Mouse (Mus musculus) limb, embryonic 10.5 days (tissue): ENCODE measurements at regions not wholly inside any gene's neighbourhood (a gene's known extent, or its start where the extent isn't known, plus 50 kb on each side); places are given as distances from the start of the nearest gene placed in this dataset.

Source experiments
- DNase-seq: peaks from one replicate; pipeline ENCODE4 v3.0.0-alpha.2; 2017; ENCODE audit warnings: low spot score
- H3K27ac ChIP-seq: fragments of 300-500 bp; sonication (generic); 2 replicates; pipeline ENCODE4 v1.5.1; 2016; ENCODE audit warnings: mild to moderate bottlenecking
- H3K27me3 ChIP-seq: fragments of 300-500 bp; sonication (generic); 2 replicates; pipeline ENCODE4 v1.6.1; 2016; ENCODE audit warnings: low read depth, mild to moderate bottlenecking; ENCODE audit not compliant: poor library complexity, severe bottlenecking
- H3K36me3 ChIP-seq: fragments of 300-500 bp; sonication (generic); 2 replicates; pipeline ENCODE4 v1.6.1; 2016; ENCODE audit warnings: mild to moderate bottlenecking, moderate library complexity
- H3K4me1 ChIP-seq: fragments of 300-500 bp; sonication (generic); 2 replicates; pipeline ENCODE4 v1.6.1; 2016
- H3K4me3 ChIP-seq: fragments of 300-500 bp; sonication (generic); 2 replicates; pipeline ENCODE4 v1.5.1; 2016; ENCODE audit warnings: mild to moderate bottlenecking, moderate library complexity
- H3K9me3 ChIP-seq: fragments of 300-500 bp; sonication (generic); replicated peaks from 2 replicates; pipeline ENCODE4 v1.6.1; 2016; ENCODE audit warnings: mild to moderate bottlenecking
- WGBS: fragments of 180-500 bp; shearing (Covaris S2); methylation state at CpG from one replicate; pipeline ENCODE4 v1.1.7; 2016; 5-methylcytosine and 5-hydroxymethylcytosine counted together

DNA sequence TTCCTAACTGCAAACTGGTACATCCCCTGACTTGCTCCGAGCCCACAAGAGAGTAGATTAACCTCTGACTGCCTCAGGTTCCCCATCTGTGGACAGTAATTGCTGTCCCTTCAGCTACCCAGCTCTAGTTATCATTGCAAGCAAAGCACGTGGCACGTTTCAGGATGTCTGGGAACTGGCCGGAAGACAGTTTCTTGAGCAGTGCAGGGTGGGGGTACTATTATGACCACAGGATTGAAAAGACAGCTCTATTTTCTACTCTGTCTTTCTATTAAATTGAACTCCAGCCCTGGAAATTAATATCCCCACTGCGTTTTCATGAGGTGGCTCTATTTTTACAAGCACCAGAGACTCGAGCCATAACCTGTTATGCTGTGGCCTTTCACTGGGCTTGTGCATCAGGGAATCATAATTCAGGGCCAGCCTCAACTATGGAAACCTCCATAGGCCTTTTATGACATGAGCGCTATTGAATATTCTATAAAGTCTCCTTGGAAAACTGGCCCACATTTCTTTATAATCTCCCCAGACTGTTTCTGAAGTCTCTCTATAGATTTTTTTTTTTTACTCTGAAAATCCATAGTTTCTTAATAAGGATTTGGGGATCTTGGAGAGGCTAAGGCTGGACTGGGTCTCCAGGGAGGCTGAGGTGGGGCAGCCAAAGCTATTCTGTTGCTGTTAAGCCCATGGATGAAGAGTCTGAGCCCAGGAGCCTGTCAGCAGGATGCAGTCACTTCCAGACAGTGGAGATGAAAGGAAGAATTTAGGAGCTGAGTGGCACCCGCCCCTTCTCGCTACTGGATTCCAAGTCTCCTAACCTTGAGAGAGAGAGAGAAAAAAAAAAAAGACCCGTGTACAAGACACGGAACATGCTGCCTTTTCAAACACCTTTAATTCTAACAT, 212.4 kb upstream of the Apob start:
- no peaks in the 10 kb centered on the region for H3K9me3 ChIP-seq
- WGBS: 85% methylated on average over 11 of the region's 11 CpGs
- H3K27me3 ChIP-seq: no peaks in the 10 kb centered on the region
- H3K4me3 ChIP-seq: no peak overlapping the region
- no peak overlapping the region for H3K27ac ChIP-seq
- no peaks in the 10 kb centered on the region for H3K4me1 ChIP-seq
- DNase-seq: no peak
- no peaks in the 10 kb centered on the region for H3K36me3 ChIP-seq

DNA sequence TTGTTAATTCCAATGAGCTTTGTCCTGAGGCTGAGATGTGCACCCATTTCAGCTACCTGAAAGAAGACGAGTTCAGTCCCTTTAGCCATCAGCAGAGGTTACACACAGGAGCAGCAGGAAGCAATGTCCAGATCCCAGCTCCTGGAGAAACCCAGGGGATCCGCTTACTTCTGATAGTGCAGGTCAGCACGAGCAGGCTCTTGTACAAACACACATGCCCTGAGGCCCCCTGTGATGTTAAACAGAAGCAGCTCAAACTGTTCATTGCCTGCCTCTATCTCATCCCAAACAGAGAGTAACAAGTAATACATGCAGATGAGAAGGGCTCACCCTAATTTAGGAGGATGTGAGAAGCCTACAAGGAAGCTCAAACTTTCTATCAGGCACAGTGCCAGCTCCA, 203.3 kb upstream of the Apob start:
- Histone ChIP-seq H3K4me3 (no peak overlapping the region), H3K4me1 (no peaks in the 10 kb centered on the region), H3K9me3 (no peaks in the 10 kb centered on the region), H3K36me3 (no peaks in the 10 kb centered on the region), H3K27me3 (no peaks in the 10 kb centered on the region), H3K27ac (no peak overlapping the region)
- 63% methylated on average over 3 of the region's 3 CpGs for WGBS
- no peak for DNase-seq

- 81% methylated on average over 3 of the region's 3 CpGs for WGBS
- Histone ChIP-seq H3K36me3 (no peaks in the 10 kb centered on the region), H3K9me3 (no peaks in the 10 kb centered on the region), H3K27ac (no peak overlapping the region), H3K4me1 (no peaks in the 10 kb centered on the region), H3K4me3 (no peak overlapping the region), H3K27me3 (no peaks in the 10 kb centered on the region)
- no peak for DNase-seq
Measured at GRCm38 (mm10) chr12:7776335-7776734, 201.1 kb upstream of the Apob start.

DNA sequence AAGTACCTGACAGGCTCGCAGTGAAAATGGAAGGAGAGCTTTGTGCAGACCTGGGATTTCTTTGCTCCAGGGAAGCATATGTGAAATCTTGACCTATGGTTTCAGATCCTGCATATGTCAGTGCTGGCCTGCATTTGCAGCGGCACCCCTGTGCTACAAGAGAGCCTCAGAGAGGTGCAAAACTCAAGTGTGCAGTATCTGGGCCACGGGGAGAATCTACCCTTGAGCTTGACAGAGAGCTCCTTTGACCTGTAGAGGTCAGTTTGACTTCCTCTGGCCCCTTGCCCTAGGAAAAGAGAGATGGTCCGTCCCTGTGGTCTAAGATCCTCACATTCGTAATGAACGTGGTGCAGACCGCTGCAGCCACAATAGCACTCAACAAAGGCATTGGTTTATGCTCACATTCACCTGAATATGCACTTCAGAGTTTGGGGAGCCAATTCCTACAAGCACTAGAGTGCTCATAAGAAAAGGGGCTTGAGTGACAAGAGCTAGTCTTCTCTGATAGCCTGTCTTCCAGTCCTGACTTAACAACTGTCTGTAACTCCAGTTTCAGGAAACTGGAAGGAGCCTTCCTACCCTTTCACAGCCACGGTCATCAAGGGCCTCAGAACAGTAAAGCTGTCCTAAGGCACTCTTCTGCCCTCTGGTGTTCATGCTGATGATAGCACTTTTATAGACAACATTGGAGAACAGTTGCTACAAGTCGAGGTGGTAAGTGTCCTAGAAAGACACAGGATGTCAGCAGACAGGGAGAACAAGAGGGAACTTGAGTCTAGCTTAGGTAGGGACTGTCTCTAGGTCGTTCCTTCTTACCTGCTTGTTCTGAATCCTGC, 200.0 kb upstream of the Apob start:
- Histone ChIP-seq H3K4me3 (no peak overlapping the region), H3K36me3 (no peaks in the 10 kb centered on the region), H3K4me1 (no peaks in the 10 kb centered on the region), H3K27ac (peak overlapping the region; percentile 38; the same call in 1 of the 2 replicates), H3K9me3 (no peaks in the 10 kb centered on the region), H3K27me3 (no peaks in the 10 kb centered on the region)
- DNase-seq: peak; percentile 42
- WGBS: 60% methylated on average over 10 of the region's 10 CpGs

GRCm38 (mm10) chr12:7778056-7778440, 199.4 kb upstream of the Apob start:
- Histone ChIP-seq H3K27me3 (no peaks in the 10 kb centered on the region), H3K4me3 (no peak overlapping the region), H3K36me3 (no peaks in the 10 kb centered on the region), H3K9me3 (no peaks in the 10 kb centered on the region), H3K27ac (no peak overlapping the region), H3K4me1 (no peaks in the 10 kb centered on the region)
- DNase-seq: peak; percentile 37
- 52% methylated on average over 6 of the region's 6 CpGs for WGBS

DNA sequence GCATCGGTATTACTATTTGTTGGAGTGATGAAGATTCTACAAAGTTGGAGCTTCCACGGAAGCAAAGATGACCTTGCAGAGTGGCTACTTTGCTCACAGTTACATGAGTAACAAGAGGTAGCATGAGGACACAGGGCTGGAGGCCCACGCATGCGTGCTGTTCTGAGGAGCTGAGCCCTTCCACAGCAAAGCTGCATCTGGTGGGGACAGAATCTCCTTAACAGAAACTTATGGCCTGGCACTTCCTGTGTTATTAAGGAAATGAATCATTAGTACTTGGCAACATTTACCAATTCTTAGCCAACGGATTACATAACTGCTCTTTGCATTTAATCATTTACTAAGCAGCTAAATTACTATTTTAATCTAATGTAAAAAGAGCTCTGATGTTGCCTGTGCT, 160.8 kb upstream of the Apob start:
- 76% methylated on average over 5 of the region's 5 CpGs for WGBS
- H3K27ac ChIP-seq: no peak overlapping the region
- peaks cover 13% of the 10 kb centered on the region for H3K4me1 ChIP-seq
- H3K4me3 ChIP-seq: no peak overlapping the region
- no peaks in the 10 kb centered on the region for H3K36me3 ChIP-seq
- no peak for DNase-seq
- H3K27me3 ChIP-seq: no peaks in the 10 kb centered on the region
- H3K9me3 ChIP-seq: no peaks in the 10 kb centered on the region

- Histone ChIP-seq H3K9me3 (no peaks in the 10 kb centered on the region), H3K27me3 (no peaks in the 10 kb centered on the region), H3K36me3 (no peaks in the 10 kb centered on the region), H3K4me3 (no peak overlapping the region), H3K4me1 (peaks cover 13% of the 10 kb centered on the region), H3K27ac (no peak overlapping the region)
- WGBS: 94% methylated on average over 4 of the region's 4 CpGs
- DNase-seq: no peak
Measured at GRCm38 (mm10) chr12:7820006-7820704, 157.3 kb upstream of the Apob start.

DNA sequence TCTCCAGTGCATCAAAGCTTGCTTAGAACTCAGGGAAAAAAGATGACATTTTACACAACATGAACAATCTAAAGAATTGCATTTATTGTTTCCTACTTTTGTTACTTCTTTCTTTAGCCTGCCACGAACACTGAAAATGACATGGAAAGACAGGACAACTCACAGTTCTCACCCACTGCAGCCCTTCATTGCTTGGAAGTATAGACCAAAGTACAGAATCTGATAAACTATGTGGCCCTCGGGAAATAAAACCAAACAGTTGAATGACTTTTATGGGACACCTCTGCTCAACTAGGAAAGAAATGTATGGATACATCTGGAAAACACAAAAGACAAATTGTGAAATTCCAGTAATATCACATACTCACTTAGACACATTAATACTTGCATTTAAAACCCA, 156.7 kb upstream of the Apob start:
- no peak overlapping the region for H3K27ac ChIP-seq
- WGBS: 83% methylated on average over 2 of the region's 2 CpGs
- H3K36me3 ChIP-seq: no peaks in the 10 kb centered on the region
- peaks cover 13% of the 10 kb centered on the region for H3K4me1 ChIP-seq
- H3K27me3 ChIP-seq: no peaks in the 10 kb centered on the region
- no peak overlapping the region for H3K4me3 ChIP-seq
- H3K9me3 ChIP-seq: 0 out of 2 replicates have a peak, but pooled peaks cover under 1% of the 10 kb centered on the region
- no peak for DNase-seq

GRCm38 (mm10) chr12:7835731-7836130, 141.7 kb upstream of the Apob start:
- no peak for DNase-seq
- no peaks in the 10 kb centered on the region for H3K36me3 ChIP-seq
- H3K27ac ChIP-seq: no peak overlapping the region
- WGBS: 77% methylated on average over 3 of the region's 3 CpGs
- H3K9me3 ChIP-seq: no peaks in the 10 kb centered on the region
- no peaks in the 10 kb centered on the region for H3K27me3 ChIP-seq
- H3K4me3 ChIP-seq: no peak overlapping the region
- no peaks in the 10 kb centered on the region for H3K4me1 ChIP-seq

DNA sequence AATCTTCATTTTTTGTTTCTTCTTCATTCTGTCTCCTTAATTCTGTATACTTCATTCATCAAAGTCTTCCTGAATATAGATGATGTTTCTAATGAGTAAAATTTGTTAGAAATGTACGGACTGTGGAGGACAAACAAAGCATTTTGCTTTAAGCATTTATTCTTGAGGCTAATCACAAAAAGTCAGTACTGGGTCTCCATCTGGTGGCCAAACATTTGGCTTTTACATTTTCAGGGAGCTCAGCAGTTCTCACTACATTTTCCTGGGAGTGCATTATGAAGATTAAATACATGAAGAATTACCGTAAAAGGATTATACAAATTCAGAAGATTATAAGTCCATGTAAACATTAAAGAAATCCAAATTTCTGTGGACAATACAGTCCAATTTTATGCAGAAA, 123.6 kb upstream of the Apob start:
- no peaks in the 10 kb centered on the region for H3K27me3 ChIP-seq
- H3K27ac ChIP-seq: no peak overlapping the region
- WGBS: 86% methylated on average over 2 of the region's 2 CpGs
- no peak overlapping the region for H3K4me3 ChIP-seq
- H3K4me1 ChIP-seq: no peaks in the 10 kb centered on the region
- no peaks in the 10 kb centered on the region for H3K9me3 ChIP-seq
- no peaks in the 10 kb centered on the region for H3K36me3 ChIP-seq
- no peak for DNase-seq

GRCm38 (mm10) chr12:7855683-7856082, 121.8 kb upstream of the Apob start:
- Histone ChIP-seq H3K27ac (no peak overlapping the region), H3K4me1 (no peaks in the 10 kb centered on the region), H3K4me3 (no peak overlapping the region), H3K27me3 (no peaks in the 10 kb centered on the region), H3K36me3 (no peaks in the 10 kb centered on the region), H3K9me3 (no peaks in the 10 kb centered on the region)
- DNase-seq: no peak
- 89% methylated on average over 2 of the region's 2 CpGs for WGBS

DNA sequence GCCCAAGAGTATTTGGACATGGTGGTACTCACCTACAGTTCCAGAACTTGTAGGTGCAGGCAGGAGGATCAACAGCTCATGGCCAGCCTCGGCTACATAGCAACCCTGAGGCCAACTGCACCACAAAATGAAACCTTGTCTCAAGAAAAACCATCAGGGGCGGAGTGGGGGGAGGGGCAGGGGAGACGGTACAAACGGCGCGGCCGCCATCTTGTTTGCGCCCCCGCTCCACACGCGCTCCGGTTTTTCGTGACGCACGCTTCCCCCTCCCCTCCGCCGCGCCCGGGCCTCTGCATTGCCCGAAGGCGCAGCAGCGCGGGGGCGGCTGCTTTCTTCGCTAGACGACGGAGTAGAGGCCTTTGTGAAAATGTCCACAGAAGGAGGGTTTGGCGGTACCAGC, 117.9 kb upstream of the Apob start:
- 84% methylated on average over 28 of the region's 28 CpGs for WGBS
- H3K9me3 ChIP-seq: no peaks in the 10 kb centered on the region
- H3K4me3 ChIP-seq: no peak overlapping the region
- H3K36me3 ChIP-seq: no peaks in the 10 kb centered on the region
- no peaks in the 10 kb centered on the region for H3K27me3 ChIP-seq
- no peak overlapping the region for H3K27ac ChIP-seq
- no peak for DNase-seq
- no peaks in the 10 kb centered on the region for H3K4me1 ChIP-seq

DNA sequence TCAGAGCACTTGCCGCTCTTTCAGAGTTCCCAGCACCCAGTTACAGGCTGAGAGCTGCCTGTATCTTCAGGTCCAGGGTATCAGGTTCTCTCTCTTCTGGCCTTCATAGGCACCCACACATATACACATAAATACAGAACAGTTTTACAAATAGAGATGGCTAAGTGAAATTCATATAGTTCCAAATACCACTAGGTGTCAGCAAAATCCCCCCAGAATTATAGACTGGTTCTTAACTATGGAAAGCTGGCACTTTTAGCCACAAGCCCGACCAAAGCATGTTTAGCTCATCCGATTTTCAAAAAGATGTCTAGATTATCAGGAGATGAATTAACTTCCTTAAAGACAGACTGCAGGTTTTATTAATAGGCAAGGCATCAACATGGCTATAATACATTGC, 107.4 kb upstream of the Apob start:
- Histone ChIP-seq H3K36me3 (no peaks in the 10 kb centered on the region), H3K4me1 (no peaks in the 10 kb centered on the region), H3K27ac (no peak overlapping the region), H3K9me3 (no peaks in the 10 kb centered on the region), H3K27me3 (no peaks in the 10 kb centered on the region), H3K4me3 (no peak overlapping the region)
- WGBS: 78% methylated on average over 3 of the region's 3 CpGs
- no peak for DNase-seq
